Mouse (Mus musculus) cerebellum, adult 11 months (tissue): ENCODE data around the gene AI837181.

Experiments
- DNase-seq: peaks from one replicate; pipeline ENCODE4 v3.0.0; 2022

AI837181 gene

DNA sequence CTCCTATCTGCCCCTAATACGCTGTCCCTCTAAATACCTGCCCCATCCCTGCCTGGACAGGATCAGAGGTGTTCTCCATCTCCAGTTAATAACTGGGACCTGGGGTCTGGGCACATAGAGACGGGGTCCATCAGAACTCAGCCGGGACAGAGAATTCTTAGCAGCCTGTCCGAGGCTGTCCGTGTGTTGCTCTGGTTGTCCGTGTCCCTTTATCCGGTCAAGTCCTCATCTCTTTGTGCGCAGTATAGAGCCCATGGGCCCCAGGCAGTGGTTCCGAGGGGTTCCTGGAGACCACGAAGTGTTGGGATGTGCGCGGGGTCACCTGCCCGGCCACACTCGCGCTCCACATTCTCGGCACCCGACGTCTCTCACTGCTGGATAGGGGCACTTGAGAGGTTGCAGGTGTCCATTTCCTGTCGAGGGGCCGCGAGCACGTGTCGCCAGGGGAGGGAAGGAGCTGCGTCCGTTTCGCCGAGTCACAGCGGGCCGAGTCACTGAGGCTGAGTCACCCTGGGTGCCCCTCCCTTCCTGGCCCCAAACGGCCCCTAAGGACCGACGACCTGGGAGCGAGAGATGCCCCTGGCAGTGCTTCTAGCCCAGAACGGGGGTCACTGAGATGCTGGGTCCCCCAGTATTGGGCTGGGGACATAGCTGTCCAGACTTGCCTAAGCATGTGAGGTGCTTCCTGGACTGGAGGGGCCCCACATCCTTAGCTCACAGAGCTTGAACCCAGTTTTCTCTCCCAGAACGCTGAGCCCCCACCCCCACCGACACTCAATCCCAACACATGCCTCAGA lies 23.6 kb downstream of the AI837181 start:
- DNase-seq: no peak

DNA sequence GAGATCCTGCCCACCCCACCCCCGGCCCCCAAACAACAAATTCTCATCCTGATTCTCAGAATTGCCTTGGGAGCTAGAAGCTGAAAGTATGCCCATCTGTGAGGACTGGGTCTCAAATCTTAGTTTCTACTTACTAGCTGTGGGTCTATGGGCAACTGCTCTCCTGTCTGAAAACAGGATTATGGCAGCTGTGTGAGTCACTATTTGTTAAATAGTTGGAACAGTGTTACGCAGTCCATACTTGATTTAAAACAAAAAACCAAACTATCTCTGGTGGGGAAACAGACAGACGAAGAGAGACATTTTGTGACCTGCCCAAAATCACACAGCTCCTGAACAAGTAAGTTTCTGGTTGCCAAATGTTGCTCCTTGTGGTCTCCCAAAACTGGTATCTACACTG lies 24.7 kb downstream of the AI837181 start:
- DNase-seq: no peak

DNA sequence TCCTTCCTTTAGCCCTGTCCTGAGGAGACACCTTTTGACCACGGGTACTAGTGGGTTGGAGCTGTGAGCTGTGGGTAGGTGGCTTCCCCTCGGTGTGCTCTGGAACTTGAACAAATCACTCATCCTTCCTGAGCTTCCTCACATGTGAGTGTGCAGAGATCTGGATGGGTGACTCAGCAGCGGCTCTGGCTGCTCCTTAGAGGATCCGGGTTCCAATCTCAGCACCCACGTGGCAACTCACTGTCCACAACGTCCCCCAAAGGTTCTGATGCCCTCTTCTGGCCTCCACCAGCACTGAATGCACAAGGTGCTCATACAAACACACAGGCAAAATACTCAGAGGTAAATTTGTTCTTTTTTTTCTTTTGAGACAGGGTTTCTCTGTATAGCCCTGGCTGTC lies 26.8 kb downstream of the AI837181 start:
- no peak for DNase-seq

DNA sequence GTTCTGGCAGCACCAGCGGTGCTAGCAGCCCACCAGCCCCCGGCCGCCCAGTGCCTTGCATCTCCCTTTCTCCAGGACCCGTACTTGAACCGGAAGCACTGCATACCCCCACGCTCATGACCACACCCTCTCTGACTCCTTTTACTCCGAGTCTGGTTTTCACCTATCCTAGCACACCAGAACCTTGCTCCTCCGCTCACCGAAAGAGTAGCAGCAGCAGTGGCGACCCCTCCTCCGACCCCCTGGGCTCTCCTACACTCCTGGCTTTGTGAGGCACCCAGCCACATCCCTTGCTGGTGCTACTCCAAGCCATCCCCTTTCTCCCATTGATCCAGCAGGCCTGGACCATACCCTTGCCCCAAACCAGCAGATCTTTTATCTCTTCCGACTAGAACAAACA lies 30.1 kb downstream of the AI837181 start:
- DNase-seq: no peak

DNA sequence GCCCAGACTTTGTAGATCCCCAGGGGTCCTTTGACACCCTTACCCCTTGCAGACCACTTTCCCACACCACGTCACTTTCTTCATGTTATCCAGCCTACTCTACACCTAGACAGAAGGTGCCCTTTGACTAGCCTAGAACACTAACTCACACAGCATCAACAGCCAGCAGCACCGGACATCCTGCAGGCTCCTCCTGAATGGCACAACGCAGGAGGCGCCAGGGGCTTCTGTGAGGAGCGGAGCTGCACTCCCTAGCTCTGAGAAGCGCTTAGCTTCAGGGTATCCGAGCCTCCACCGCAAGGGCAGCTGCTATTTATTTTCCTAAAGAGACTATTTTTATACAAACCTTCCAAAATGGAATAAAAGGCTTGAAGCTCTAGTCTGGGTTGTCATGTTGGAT lies 30.6 kb downstream of the AI837181 start:
- DNase-seq: no peak

DNA sequence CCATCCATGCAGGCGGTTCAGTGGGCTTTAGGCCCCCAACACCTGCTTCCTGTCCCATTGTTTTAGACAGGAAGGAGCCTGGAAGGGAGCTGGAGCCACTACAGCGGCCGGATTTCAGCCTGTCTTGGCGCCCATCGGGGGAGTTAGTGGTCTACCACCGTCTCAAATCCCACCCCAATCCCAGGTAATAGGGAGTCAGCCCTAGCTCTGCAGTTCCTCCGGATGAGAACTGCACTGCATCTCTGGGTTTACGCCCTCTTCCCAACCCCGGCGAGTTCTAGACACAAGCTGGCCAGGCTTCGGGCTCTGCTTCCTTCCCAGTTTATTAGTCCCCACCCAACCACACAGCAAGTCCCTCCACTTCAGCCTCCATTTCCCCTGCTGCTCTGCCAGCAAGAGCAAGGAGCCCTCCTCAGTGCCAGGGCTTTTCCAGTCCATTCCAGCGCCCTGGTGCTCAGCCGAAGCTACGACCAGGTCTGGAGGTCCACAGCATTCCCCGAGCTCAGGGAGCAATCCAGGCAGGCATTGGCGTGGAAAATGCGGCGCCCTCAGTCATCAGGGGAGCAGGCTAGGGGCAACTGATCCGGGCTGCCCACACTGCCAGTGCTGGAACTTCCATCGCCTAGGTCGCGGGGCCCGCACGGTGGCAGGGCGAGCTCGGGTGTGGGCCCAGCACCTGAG lies 31.4 kb downstream of the AI837181 start:
- DNase-seq: no peak

DNA sequence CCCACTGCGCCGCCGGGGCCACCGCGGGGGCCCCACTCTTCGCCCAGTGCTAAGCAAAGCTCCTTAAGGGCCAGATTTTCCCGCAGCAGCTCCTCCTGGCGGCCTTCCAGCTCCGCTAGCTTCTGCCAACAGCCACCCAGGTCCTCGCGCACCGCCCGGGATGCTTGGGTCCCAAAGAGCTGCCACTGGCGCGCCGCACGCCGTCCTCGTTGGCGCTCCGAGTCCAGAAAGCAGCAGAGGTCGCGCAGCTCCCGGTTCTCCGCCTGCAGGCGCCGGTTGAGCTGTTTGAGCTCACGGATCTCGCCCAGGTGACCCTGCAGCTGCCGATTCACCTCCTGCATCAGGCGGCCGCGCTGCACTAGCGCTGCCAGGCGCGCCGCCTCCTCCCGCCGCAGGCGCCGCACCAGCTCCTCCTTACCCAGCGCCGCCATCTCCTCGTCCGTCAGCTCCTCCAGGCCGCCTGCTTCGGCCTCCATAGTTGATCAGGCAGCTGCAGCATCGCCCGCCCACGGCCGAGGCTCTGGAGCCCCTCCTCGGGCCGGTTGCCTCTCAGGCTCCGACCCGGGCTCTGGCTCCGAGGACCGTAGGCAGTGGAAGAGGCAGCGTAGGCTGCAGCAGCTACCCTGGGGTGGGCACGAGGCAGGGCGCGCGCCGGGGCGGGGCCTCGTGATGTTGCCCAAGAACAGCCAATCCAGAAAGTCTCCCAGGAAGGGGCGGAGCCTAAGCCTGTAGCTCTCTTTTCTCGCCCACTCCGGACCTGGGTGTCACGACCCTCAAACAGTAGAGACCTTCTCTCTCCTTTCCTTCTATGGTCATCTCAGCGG lies 32.2 kb downstream of the AI837181 start:
- peak; percentile 96 for DNase-seq

DNA sequence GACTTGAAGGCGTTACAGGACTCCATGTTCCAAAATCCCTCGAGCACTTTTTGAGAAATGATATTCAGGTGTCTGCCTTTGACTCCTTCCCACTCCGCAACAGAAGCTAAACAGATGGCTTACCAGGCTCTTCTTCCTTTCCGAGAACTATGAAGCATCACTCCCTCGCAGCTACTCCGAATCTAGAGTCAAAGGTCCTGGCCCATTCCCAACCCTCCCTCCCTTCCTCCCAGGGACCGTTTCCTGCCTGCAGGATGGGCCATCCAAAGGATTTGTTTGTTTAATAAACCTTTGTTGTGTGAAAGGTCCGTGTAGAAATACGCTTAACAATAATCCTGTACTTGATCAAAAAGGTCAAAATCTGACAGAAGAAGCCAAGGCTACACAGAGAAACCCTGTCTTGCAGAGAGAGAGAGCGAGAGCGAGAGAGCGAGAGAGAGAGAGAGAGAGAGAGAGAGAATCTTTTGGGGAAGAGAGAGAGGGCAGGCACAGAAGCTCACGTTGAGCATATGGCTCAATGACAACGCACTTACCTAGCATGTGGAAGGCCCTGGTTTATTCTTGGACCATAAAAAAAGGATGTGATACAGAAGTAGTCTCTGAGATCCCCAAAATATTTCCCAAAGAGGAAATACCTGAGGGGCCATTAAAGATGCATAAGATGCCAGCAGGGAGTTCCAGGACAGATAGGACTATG lies 33.0 kb downstream of the AI837181 start, which contains the start of gene Ccdc85b:
TSS of gene Ccdc85b (minus strand) at position 149 of the 697 bp plus-strand sequence.
- no peak for DNase-seq

DNA sequence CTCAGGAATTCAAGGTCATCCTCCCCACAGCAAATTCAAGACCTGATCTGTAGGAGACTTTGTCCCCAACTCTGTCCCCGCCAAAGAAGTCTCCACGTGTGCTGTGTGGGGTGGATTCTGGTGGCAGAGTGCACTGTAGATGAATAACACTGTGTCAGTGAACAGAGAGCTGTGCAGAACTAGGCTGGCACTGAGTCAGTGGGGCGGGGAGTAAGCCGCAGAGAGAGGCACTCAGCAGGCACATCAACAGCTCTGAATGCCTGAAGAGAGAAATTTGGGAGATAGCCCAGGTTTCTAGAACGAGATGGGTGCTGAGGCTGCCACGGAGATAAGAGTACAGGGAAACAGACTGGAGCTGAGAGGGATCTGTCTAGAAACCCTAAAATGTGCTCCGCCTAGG lies 34.1 kb downstream of the AI837181 start:
- DNase-seq: no peak

DNA sequence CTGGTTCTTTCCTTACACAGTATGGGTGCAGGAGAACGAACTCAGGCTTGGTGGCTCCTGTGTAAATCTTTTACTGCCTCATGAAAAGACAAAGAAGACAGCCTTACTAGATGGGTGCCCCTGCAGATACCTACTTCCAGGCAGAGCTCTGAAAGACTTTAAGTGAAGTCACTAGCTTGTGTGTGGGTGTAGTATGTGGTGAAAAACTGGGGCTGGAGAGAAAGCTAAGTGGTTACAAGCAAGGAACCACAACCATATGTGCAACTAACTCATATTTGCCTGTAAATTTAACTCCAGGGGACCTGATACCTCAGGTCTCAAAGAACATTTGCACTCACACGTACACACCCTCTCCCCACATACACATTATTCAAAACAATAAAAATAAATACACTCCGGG lies 35.0 kb downstream of the AI837181 start:
- no peak for DNase-seq

DNA sequence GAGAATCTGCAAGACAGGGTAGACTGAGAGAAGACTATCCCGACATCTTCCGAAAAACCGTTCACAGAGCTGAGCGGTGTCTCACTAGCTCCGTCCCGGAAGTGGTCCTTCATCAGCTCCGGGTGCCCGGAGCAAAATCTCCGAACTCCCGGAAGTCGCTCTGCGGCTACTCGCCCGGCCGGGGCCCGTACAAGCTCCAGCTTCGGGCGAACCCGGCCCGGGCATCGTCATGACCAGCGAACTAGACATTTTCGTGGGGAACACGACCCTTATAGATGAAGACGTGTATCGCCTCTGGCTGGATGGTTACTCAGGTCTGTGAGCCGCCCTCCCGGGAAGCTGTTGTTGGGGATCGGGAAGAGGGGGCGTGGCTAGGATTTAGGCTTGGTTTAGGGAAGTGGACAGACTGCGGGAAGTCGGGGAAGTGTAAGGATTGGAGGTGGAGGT lies 35.5 kb downstream of the AI837181 start, which contains the start of gene Fibp:
TSS of gene Fibp (plus strand) at position 151 of the 447 bp plus-strand sequence.
- DNase-seq: peak; percentile 83

DNA sequence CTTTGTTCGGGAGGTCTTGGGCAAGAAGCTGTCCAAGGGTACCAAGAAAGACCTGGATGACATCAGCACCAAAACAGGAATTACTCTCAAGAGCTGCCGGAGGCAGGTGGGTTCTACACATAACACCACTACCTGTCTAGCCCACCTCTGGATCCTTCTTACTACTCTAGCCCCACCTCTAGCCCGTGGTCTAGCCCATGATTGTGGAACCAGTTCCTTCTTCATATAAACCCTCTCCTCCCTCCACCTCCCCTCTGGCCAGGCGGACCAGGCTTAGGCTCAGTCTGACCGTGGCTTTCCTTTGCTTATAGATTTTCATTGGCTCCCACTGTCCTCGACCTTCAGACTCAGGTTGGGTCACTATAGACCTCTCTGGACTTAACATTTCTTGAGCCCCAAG lies 36.5 kb downstream of the AI837181 start:
- no peak for DNase-seq

DNA sequence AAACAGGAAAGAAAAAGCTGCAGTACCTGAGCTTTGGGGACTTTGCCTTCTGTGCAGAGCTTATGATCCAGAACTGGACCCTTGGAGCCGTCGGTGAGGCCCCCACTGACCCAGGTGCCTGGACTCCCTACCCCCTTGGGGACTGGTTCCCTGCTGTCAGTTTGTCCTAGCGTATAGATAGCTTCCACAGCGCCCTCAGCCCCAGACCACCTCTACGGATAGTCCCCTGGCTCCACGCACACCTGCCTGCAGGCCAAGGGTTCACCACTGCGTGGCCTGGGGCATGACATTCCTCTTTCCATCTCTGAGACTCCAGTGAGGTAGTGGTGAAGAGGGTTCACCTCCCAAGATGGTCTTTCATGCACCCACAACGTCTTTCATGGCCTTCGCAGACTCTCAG lies 38.3 kb downstream of the AI837181 start:
- DNase-seq: no peak

DNA sequence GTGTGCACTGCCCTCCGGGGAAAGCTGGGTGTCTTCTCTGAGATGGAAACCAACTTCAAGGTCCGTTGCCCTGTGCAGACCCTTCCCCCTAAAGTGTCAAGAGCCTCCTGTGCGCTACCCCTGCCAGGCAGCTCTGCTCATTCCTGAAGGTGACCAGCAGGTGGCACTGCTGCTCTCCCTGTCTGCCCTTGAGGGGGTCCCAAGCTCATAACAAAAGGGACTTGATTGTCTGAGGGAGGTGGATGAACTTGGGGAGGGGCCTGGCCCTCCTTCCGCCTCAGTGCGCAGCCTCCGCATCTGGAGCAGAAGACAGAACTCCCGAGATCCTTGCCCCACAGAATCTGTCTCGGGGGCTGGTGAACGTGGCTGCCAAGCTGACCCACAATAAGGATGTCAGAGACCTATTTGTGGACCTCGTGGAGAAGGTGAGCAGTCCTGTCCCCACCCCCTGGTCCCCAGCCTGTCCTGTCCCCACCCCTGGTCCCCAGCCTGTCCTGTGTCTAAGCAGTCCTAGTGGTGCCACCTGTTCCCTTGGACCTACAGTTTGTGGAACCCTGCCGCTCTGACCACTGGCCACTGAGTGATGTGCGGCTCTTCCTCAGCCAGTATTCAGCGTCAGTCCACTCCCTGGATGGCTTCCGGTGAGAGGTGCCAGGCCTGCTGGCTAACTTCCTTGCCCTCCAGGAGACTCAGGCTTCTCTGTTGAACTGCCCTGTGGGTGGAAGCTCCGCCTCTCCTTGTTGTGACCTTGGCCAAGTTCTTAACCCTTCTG lies 39.0 kb downstream of the AI837181 start:
- DNase-seq: peak; percentile 70

DNA sequence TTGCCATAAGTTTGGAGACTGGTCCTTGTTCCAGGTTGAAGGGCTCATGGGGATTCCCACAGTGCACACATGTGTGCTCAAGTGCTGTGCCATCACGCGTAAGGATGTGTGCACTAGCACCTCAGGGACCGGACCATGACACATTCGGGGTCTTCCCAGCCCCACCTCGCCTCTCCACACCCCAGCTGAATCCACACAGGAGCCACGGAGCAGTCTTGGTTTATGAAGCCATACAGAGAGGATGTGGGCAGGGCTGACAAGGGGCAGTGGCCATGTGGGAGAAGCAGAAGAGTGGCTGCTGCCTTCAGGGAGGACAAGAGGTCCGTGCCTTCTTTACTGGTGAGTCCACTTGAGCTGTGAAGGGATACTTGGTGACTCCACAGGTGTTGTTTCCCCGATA lies 40.1 kb downstream of the AI837181 start:
- DNase-seq: no peak

DNA sequence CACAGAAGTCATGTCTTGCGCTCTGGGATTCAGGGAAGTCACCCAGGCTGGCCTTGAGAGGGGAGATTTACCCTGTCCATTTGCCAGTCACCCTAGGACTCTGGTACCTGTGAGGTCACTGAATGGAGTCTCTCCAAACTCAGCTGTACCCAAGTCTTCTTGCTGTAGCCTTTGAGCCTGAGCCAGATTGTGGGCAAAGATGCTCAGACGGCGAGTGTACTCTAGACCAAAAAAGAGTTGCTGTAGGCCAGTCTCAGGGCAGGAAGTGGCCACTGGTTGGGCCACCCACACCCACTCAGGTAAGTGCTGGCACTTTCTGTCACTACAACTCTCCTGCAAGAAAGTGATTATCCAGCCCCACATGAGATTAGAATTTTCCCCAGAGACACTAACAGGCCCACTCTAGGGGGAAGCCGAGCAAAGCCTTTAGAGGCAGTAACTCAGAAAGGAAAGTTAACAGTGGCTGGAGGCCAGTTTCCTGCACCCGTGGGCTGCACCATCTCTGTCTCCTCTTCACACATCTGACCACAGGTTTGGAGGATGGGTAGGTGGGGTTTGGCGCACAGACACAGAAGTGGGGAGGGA lies 42.1 kb downstream of the AI837181 start:
- no peak for DNase-seq

DNA sequence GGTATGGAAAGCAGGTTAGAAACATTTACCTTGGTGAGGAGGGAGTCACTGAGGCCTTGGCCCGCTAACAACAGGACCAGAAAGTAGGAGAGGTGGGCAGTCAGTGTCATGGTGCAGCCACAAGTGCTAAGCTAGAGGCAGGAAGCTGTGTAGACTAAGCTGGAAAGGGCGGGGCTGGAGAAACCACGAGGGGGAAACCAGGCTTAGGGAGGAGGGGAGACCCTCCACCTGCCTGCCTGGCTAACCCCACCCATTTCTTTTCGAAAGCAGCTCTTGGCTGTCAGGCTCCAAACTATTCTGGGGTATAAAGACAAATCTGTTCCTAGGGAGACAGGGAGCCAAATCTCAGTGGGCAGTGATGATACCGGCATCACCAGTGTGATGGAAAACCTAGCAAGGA lies 43.4 kb downstream of the AI837181 start, which contains the start of gene Ctsw:
TSS of gene Ctsw (minus strand) at position 134 of the 400 bp plus-strand sequence.
- no peak for DNase-seq

DNA sequence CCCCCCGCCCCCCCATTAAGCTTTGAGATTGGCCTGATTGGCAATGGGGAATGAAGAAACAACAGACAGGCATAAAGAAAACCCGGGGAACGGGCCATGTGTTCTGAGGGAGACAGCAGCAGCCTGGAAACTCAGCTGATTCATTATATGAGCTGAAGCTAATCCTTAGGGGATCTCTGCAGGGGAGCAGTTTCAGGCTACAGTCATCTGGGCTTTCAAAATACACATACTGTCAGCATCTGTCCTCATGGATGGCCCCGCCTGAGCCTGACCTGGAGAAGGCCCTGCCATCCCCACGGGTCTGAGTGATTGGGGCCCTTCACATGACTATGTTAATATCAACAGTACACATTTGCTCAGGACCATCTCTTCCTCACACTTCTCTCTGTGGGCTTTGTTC lies 46.9 kb downstream of the AI837181 start:
- no peak for DNase-seq

DNA sequence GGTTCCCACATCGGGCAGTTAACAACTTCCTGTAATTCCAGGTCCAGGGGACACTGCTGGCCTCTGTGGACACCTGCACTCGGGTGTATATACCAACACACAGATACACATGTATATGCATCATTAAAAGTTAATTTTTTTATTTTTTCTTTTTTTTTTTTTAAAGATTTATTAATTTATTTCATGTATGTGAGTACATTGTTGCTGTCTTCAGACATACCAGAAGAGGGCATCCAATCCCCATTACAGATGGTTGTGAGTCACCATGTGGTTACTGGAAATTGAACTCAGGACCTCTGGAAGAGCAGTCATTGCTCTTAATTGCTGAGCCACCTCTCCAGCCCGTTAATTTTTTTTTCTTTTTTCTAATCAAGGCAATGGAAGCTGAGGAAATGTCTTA lies 47.9 kb downstream of the AI837181 start:
- no peak for DNase-seq

DNA sequence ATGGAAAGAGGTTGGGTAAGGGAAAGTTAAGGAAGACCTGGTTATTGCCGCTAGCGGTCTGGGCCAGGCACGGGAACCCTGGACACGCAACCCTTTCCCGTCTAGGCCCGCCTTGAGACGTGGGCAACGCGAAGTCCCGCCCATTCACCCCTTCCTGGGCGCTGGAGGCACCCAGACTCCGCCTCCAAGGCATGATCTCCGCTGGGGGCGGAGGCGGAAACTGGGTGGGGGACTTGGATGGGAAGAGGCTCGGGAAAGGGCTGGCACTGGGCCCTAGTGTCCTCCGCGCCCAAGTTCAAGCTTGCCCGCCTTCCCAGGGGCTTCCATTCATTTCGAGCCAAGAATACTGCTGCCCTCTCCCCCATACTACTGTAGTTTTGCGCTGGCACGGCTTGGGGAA lies 48.8 kb downstream of the AI837181 start, which contains the start of gene Efemp2:
TSS of gene Efemp2 (plus strand) at position 235 of the 400 bp plus-strand sequence.
- DNase-seq: no peak
